Mouse (Mus musculus): ENCODE measurements at regions not wholly inside any gene's neighbourhood (a gene's known extent, or its start where the extent isn't known, plus 50 kb on each side); places are given as distances from the start of the nearest gene placed in this dataset.

GRCm38 (mm10) chrX:82866116-82866515, 82.6 kb upstream of the Dmd start:
- no peak for TF ChIP-seq CTCF (IDR thresholded peaks at IDR 0.05; ENCODE audit: low read depth)
- no peak for TF ChIP-seq EP300 (IDR thresholded peaks at IDR 0.05; ENCODE audit: low read depth)
